Mouse (Mus musculus): ENCODE results near the gene Pafah1b2. TPM values are rescaled to one million over a fixed set of nuclear protein-coding genes. Genes with fewer than 3 reads are reported as not detected.

Gene Pafah1b2
- polyA plus RNA-seq, 1 experiment from 2014 or later, result 173 TPM

- Histone ChIP-seq H3K4me2 (replicated peaks; ENCODE audit: low read depth, low read length) (no peak overlapping the region), H3K9ac (replicated peaks; ENCODE audit: low read length) (no peak overlapping the region), H3K27me3 (ENCODE audit: insufficient read depth, low read length) (no peaks in the 10 kb centered on the region), H3K4me1 (ENCODE audit: insufficient read depth, low read length) (no peaks in the 10 kb centered on the region), H3K4me3 (ENCODE audit: low read length) (no peak overlapping the region), H3K27ac (ENCODE audit: low read length) (no peak overlapping the region), H3K9me3 (ENCODE audit: low read length) (no peaks in the 10 kb centered on the region), H3K36me3 (ENCODE audit: insufficient read depth, low read length) (no peaks in the 10 kb centered on the region; the same call in 1 of the 2 replicates)
- ATAC-seq (ENCODE audit: low FRiP score, low TSS enrichment), result no peak
- 92% methylated on average over 3 of the region's 3 CpGs for WGBS
Observed at GRCm38 (mm10) chr9:46042387-46042786, 29.9 kb upstream of the Pafah1b2 start.

- Histone ChIP-seq H3K27ac (ENCODE audit: low read length) (no peak overlapping the region), H3K27me3 (ENCODE audit: insufficient read depth, low read length) (no peaks in the 10 kb centered on the region), H3K4me1 (ENCODE audit: insufficient read depth, low read length) (no peaks in the 10 kb centered on the region), H3K4me3 (ENCODE audit: low read length) (no peak overlapping the region), H3K9me3 (ENCODE audit: low read length) (no peaks in the 10 kb centered on the region), H3K9ac (replicated peaks; ENCODE audit: low read length) (no peak overlapping the region), H3K4me2 (replicated peaks; ENCODE audit: low read depth, low read length) (no peak overlapping the region), H3K36me3 (ENCODE audit: insufficient read depth, low read length) (no peaks in the 10 kb centered on the region; the same call in 1 of the 2 replicates)
- 61% methylated on average over 2 of the region's 2 CpGs for WGBS
- ATAC-seq (ENCODE audit: low FRiP score, low TSS enrichment), result no peak
Observed at GRCm38 (mm10) chr9:46041186-46041585, 28.7 kb upstream of the Pafah1b2 start.

DNA sequence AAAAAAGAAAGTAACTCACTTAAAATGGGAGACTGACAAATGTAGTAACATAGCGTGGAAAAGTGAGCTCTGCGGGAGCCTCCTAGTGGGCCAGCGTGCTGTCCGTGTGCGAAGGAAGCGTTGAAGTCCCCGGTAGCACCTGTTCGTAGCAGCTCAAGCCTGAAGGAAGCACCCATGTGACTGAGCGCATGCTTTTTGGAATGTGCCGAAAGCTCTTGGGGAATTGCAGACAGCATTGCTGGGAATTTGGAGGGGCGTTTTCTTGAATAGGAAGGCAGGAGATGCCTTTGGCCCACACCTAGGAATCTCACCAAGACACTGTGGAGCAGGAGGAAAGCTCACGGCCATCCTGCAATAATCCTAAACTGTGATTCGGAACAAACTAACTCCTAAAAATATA lies 26.3 kb upstream of the Pafah1b2 start:
- peaks cover 6% of the 10 kb centered on the region for H3K4me1 ChIP-seq (ENCODE audit: insufficient read depth, low read length)
- H3K36me3 ChIP-seq (ENCODE audit: insufficient read depth, low read length), result no peaks in the 10 kb centered on the region; the same call in 1 of the 2 replicates
- no peaks in the 10 kb centered on the region for H3K27me3 ChIP-seq (ENCODE audit: insufficient read depth, low read length)
- no peak overlapping the region for H3K9ac ChIP-seq (replicated peaks; ENCODE audit: low read length)
- H3K4me3 ChIP-seq (ENCODE audit: low read length), result no peak overlapping the region
- no peaks in the 10 kb centered on the region for H3K9me3 ChIP-seq (ENCODE audit: low read length)
- H3K27ac ChIP-seq (ENCODE audit: low read length), result no peak overlapping the region
- no peak overlapping the region for H3K4me2 ChIP-seq (replicated peaks; ENCODE audit: low read depth, low read length)
- ATAC-seq (ENCODE audit: low FRiP score, low TSS enrichment), result no peak
- 90% methylated on average over 13 of the region's 13 CpGs for WGBS

GRCm38 (mm10) chr9:46036881-46037280 lies 24.4 kb upstream of the Pafah1b2 start:
- WGBS, result 96% methylated on average over 8 of the region's 8 CpGs
- peaks cover 25% of the 10 kb centered on the region for H3K4me1 ChIP-seq (ENCODE audit: insufficient read depth, low read length)
- H3K27ac ChIP-seq (ENCODE audit: low read length), result no peak overlapping the region
- H3K9me3 ChIP-seq (ENCODE audit: low read length), result no peaks in the 10 kb centered on the region
- no peak overlapping the region for H3K9ac ChIP-seq (replicated peaks; ENCODE audit: low read length)
- no peak for ATAC-seq (ENCODE audit: low FRiP score, low TSS enrichment)
- no peak overlapping the region for H3K4me2 ChIP-seq (replicated peaks; ENCODE audit: low read depth, low read length)
- no peaks in the 10 kb centered on the region; the same call in 1 of the 2 replicates for H3K36me3 ChIP-seq (ENCODE audit: insufficient read depth, low read length)
- H3K27me3 ChIP-seq (ENCODE audit: insufficient read depth, low read length), result no peaks in the 10 kb centered on the region
- no peak overlapping the region for H3K4me3 ChIP-seq (ENCODE audit: low read length)

- H3K9me3 ChIP-seq (ENCODE audit: low read length), result no peaks in the 10 kb centered on the region
- H3K27me3 ChIP-seq (ENCODE audit: insufficient read depth, low read length), result no peaks in the 10 kb centered on the region
- no peak overlapping the region for H3K4me2 ChIP-seq (replicated peaks; ENCODE audit: low read depth, low read length)
- 48% methylated on average over 9 of the region's 9 CpGs for WGBS
- H3K36me3 ChIP-seq (ENCODE audit: insufficient read depth, low read length), result no peaks in the 10 kb centered on the region; the same call in 1 of the 2 replicates
- H3K4me3 ChIP-seq (ENCODE audit: low read length), result no peak overlapping the region
- H3K9ac ChIP-seq (replicated peaks; ENCODE audit: low read length), result no peak overlapping the region
- H3K27ac ChIP-seq (ENCODE audit: low read length), result no peak overlapping the region
- ATAC-seq (ENCODE audit: low FRiP score, low TSS enrichment), result no peak
- peaks cover 37% of the 10 kb centered on the region for H3K4me1 ChIP-seq (ENCODE audit: insufficient read depth, low read length)
Observed at GRCm38 (mm10) chr9:46035290-46035871, 22.9 kb upstream of the Pafah1b2 start.

DNA sequence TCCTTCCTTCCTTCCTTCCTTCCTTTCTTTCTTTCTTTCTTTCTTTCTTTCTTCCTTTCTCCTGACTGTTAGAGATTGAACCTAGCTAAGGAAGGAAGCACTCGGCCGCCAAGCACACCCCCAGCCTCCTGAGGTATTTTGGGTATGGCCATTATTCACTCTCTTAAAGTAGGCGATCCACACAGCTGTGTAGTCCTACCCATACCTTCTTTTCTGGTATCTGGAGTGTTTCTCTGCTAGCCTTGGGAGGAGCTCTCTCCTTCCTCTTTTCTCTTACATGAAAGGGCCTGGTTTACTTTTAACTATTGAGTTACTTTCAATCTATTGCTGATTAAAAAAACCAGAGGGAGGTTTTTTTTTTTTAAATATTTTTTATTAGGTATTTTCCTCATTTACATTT lies 21.4 kb upstream of the Pafah1b2 start:
- Histone ChIP-seq H3K9ac (replicated peaks; ENCODE audit: low read length) (no peak overlapping the region), H3K4me1 (ENCODE audit: insufficient read depth, low read length) (peaks cover 41% of the 10 kb centered on the region), H3K27me3 (ENCODE audit: insufficient read depth, low read length) (no peaks in the 10 kb centered on the region), H3K27ac (ENCODE audit: low read length) (no peak overlapping the region), H3K4me3 (ENCODE audit: low read length) (no peak overlapping the region), H3K4me2 (replicated peaks; ENCODE audit: low read depth, low read length) (no peak overlapping the region), H3K36me3 (ENCODE audit: insufficient read depth, low read length) (no peaks in the 10 kb centered on the region), H3K9me3 (ENCODE audit: low read length) (no peaks in the 10 kb centered on the region)
- 77% methylated on average over 3 of the region's 3 CpGs for WGBS
- no peak for ATAC-seq (ENCODE audit: low FRiP score, low TSS enrichment)

GRCm38 (mm10) chr9:46033058-46033457 lies 20.6 kb upstream of the Pafah1b2 start:
- WGBS, result 43% methylated on average over 1 of the region's 1 CpGs
- Histone ChIP-seq H3K4me2 (replicated peaks; ENCODE audit: low read depth, low read length) (no peak overlapping the region), H3K9me3 (ENCODE audit: low read length) (no peaks in the 10 kb centered on the region), H3K27me3 (ENCODE audit: insufficient read depth, low read length) (no peaks in the 10 kb centered on the region), H3K4me3 (ENCODE audit: low read length) (no peak overlapping the region), H3K9ac (replicated peaks; ENCODE audit: low read length) (no peak overlapping the region), H3K4me1 (ENCODE audit: insufficient read depth, low read length) (peaks cover 42% of the 10 kb centered on the region), H3K36me3 (ENCODE audit: insufficient read depth, low read length) (no peaks in the 10 kb centered on the region), H3K27ac (ENCODE audit: low read length) (no peak overlapping the region)
- ATAC-seq (ENCODE audit: low FRiP score, low TSS enrichment), result no peak

GRCm38 (mm10) chr9:46032190-46032589 lies 19.7 kb upstream of the Pafah1b2 start:
- H3K36me3 ChIP-seq (ENCODE audit: insufficient read depth, low read length), result no peaks in the 10 kb centered on the region
- H3K9me3 ChIP-seq (ENCODE audit: low read length), result no peaks in the 10 kb centered on the region
- no peak overlapping the region for H3K4me2 ChIP-seq (replicated peaks; ENCODE audit: low read depth, low read length)
- H3K4me1 ChIP-seq (ENCODE audit: insufficient read depth, low read length), result peaks cover 43% of the 10 kb centered on the region
- H3K27ac ChIP-seq (ENCODE audit: low read length), result no peak overlapping the region
- no peak for ATAC-seq (ENCODE audit: low FRiP score, low TSS enrichment)
- no peak overlapping the region for H3K9ac ChIP-seq (replicated peaks; ENCODE audit: low read length)
- H3K27me3 ChIP-seq (ENCODE audit: insufficient read depth, low read length), result no peaks in the 10 kb centered on the region
- 57% methylated on average over 6 of the region's 6 CpGs for WGBS
- no peak overlapping the region for H3K4me3 ChIP-seq (ENCODE audit: low read length)

GRCm38 (mm10) chr9:46030968-46031367 lies 18.5 kb upstream of the Pafah1b2 start:
- peak; percentile 63; the same call in 1 of the 2 replicates for ATAC-seq (ENCODE audit: low FRiP score, low TSS enrichment)
- H3K4me2 ChIP-seq (replicated peaks; ENCODE audit: low read depth, low read length), result no peak overlapping the region
- 0 out of 2 replicates have a peak, but pooled peaks cover under 1% of the 10 kb centered on the region for H3K36me3 ChIP-seq (ENCODE audit: insufficient read depth, low read length)
- 51% methylated on average over 6 of the region's 6 CpGs for WGBS
- no peak overlapping the region for H3K27ac ChIP-seq (ENCODE audit: low read length)
- no peaks in the 10 kb centered on the region for H3K9me3 ChIP-seq (ENCODE audit: low read length)
- H3K4me3 ChIP-seq (ENCODE audit: low read length), result no peak overlapping the region
- no peak overlapping the region for H3K9ac ChIP-seq (replicated peaks; ENCODE audit: low read length)
- peaks cover 43% of the 10 kb centered on the region for H3K4me1 ChIP-seq (ENCODE audit: insufficient read depth, low read length)
- H3K27me3 ChIP-seq (ENCODE audit: insufficient read depth, low read length), result no peaks in the 10 kb centered on the region

- no peak overlapping the region for H3K4me2 ChIP-seq (replicated peaks; ENCODE audit: low read depth, low read length)
- no peak overlapping the region for H3K9ac ChIP-seq (replicated peaks; ENCODE audit: low read length)
- no peak for ATAC-seq (ENCODE audit: low FRiP score, low TSS enrichment)
- no peaks in the 10 kb centered on the region for H3K27me3 ChIP-seq (ENCODE audit: insufficient read depth, low read length)
- H3K27ac ChIP-seq (ENCODE audit: low read length), result no peak overlapping the region
- peaks cover 42% of the 10 kb centered on the region for H3K4me1 ChIP-seq (ENCODE audit: insufficient read depth, low read length)
- H3K9me3 ChIP-seq (ENCODE audit: low read length), result no peaks in the 10 kb centered on the region
- 82% methylated on average over 5 of the region's 5 CpGs for WGBS
- no peak overlapping the region for H3K4me3 ChIP-seq (ENCODE audit: low read length)
- H3K36me3 ChIP-seq (ENCODE audit: insufficient read depth, low read length), result 0 out of 2 replicates have a peak, but pooled peaks cover 2% of the 10 kb centered on the region
Observed at GRCm38 (mm10) chr9:46030184-46030583, 17.7 kb upstream of the Pafah1b2 start.

Data from kidney, embryonic 16.5 days (tissue).